8 mouse cellular contexts compared by ENCODE assay signal in the genomic region with DNA sequence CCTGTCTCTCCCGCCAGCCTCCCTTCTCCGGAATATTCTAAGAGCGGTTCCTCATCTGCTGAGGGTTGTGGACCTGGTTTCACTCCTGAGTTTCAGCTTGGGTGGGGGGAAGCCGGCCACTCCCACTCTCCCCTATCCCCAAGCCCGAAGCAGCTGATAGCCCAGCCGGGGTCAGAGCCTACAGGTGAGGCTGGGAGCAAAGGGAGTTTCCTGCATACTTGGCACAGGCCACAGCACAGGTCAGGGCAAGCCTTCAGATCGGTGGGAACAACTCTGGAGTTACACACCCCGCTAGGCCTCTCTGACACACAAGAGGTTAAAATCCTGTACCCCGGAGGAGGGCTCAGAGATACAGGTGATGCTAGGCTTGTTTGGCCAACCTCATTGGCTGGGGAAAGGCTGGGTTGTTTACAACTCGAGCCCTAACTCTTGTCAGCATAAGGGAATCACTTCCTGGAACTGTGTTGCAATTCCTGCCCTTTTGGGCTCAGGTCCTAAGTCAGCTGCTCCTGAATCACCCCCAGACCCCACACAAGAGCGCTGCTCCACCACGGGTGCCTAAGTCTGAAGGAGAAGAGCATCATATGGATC. TPM values are rescaled to one million over a fixed set of nuclear protein-coding genes. Genes with fewer than 3 reads are reported as not detected.
DNase-seq lines count a peak whose midpoint lies in the region; ATAC-seq and TF ChIP-seq lines count a peak whose summit lies in the region.

No protein-coding gene starts in this region.

- peaks cover 52% of the 10 kb centered on the region for H3K79me2 ChIP-seq in myocyte (ENCODE audit: control insufficient read depth, insufficient read depth)

- no peaks in the 10 kb centered on the region for H3K27me3 ChIP-seq in forebrain, embryonic 13.5 days
- H3K27me3 ChIP-seq in limb, embryonic 13.5 days, result no peaks in the 10 kb centered on the region
- H3K27me3 ChIP-seq in myocyte (ENCODE audit: control insufficient read depth, insufficient read depth, insufficient read length), result no peaks in the 10 kb centered on the region

- H3K4me2 ChIP-seq in forebrain, embryonic 13.5 days, result peak overlapping the region; percentile 74
- peak overlapping the region; percentile 96 for H3K4me2 ChIP-seq in limb, embryonic 13.5 days (replicated peaks)
- H3K4me2 ChIP-seq in myocyte (ENCODE audit: low read depth), result peak overlapping the region; percentile 85

- H3ac ChIP-seq in myocyte (ENCODE audit: control insufficient read depth, insufficient read length), result no peak overlapping the region

- H3K9me3 ChIP-seq in forebrain, embryonic 13.5 days (replicated peaks), result no peaks in the 10 kb centered on the region
- no peaks in the 10 kb centered on the region for H3K9me3 ChIP-seq in limb, embryonic 13.5 days

- peaks cover 51% of the 10 kb centered on the region for H3K4me1 ChIP-seq in forebrain, embryonic 13.5 days
- peaks cover 47% of the 10 kb centered on the region for H3K4me1 ChIP-seq in limb, embryonic 13.5 days

- peak overlapping the region; percentile 55 for H3K4me3 ChIP-seq in forebrain, embryonic 13.5 days
- peak overlapping the region; percentile 95 for H3K4me3 ChIP-seq in limb, embryonic 13.5 days
- H3K4me3 ChIP-seq in myocyte, result peak overlapping the region; percentile 90

- H3K27ac ChIP-seq in forebrain, embryonic 13.5 days, result peak overlapping the region; percentile 92; the same call in 1 of the 2 replicates
- peak overlapping the region; percentile 98; the same call in 1 of the 2 replicates for H3K27ac ChIP-seq in limb, embryonic 13.5 days

- no peak for ATAC-seq in forebrain, embryonic 13.5 days
- ATAC-seq in limb, embryonic 13.5 days (ENCODE audit: low FRiP score, low read depth), result no peak
- no peak for ATAC-seq in frontal cortex, adult (ENCODE audit: low TSS enrichment)

- no peak for TF ChIP-seq POLR2A in myocyte (IDR thresholded peaks at IDR 0.05; ENCODE audit: insufficient read length, low read depth)

- H3K36me3 ChIP-seq in forebrain, embryonic 13.5 days (ENCODE audit: poor library complexity, severe bottlenecking), result peaks cover 37% of the 10 kb centered on the region
- peaks cover 50% of the 10 kb centered on the region for H3K36me3 ChIP-seq in limb, embryonic 13.5 days
- H3K36me3 ChIP-seq in myocyte (ENCODE audit: control insufficient read depth, insufficient read depth), result peaks cover 6% of the 10 kb centered on the region

- H3K9ac ChIP-seq in forebrain, embryonic 13.5 days, result peak overlapping the region; percentile 86
- peak overlapping the region; percentile 99 for H3K9ac ChIP-seq in limb, embryonic 13.5 days

- WGBS in forebrain, embryonic 13.5 days, result 71% methylated on average over 12 of the region's 12 CpGs
- WGBS in limb, embryonic 13.5 days, result 52% methylated on average over 12 of the region's 12 CpGs

- intact Hi-C loops in heart, postnatal 25 days (cut with DNase I), result no loop called here

- peak; percentile 50 to 54 for DNase-seq in heart, adult 18-20 months
- DNase-seq in heart, postnatal 25 days (ENCODE audit: low spot score), result no peak
- DNase-seq in layer of hippocampus, adult 8-10 months (ENCODE audit: low spot score in 2 of 2), result no peak
- DNase-seq in embryo, embryonic 10.5 days (ENCODE audit: low spot score), result no peak

TF ChIP-seq in myocyte, 11 proteins besides CTCF, POLR2A, EP300 and RAD21:
- TF ChIP-seq USF1 (IDR thresholded peaks at IDR 0.05; ENCODE audit: low read depth) (no peak), CEBPB (IDR thresholded peaks at IDR 0.05; ENCODE audit: insufficient read depth, poor library complexity, severe bottlenecking) (0 out of 2 replicates have a peak, but pooled peaks have one; percentile 32), REST (IDR thresholded peaks at IDR 0.05; ENCODE audit: insufficient read depth, insufficient read length) (no peak)

RNA-seq across cellular contexts. Expression of a gene that starts 2.6 kb away (rescaled TPM):
- 10 to 100 TPM; 12.4 to 15.3 TPM for total RNA-seq in heart, adult 18-20 months (2021)
- total RNA-seq in heart, postnatal 25 days (2021), result 10 to 100 TPM; 16.5 to 23.6 TPM
- polyA plus RNA-seq in forebrain, embryonic 13.5 days (2015; fragmentation: Nextera tagmentation; extraction: Ambion mirVana), result 54.5 and 57.3 TPM in 2 replicates
- 198 and 204 TPM in 2 replicates for polyA plus RNA-seq in limb, embryonic 13.5 days (2015; fragmentation: Nextera tagmentation; extraction: Ambion mirVana)
- 108 TPM for polyA plus RNA-seq in myocyte (2012; fragmentation: generic; extraction: Trizol)
- 10 to 100 TPM; 10.3 to 16.0 (median 13.4) TPM for total RNA-seq in layer of hippocampus, adult 8-10 months (2022)

RNA-seq across cellular contexts. Expression of a gene that starts 7.3 kb away (rescaled TPM):
- 100 to 1,000 TPM; 122 to 150 TPM for total RNA-seq in heart, adult 18-20 months (2021)
- total RNA-seq in heart, postnatal 25 days (2021), result 100 to 1,000 TPM; 114 to 121 TPM
- 270 and 310 TPM in 2 replicates for polyA plus RNA-seq in forebrain, embryonic 13.5 days (2015; fragmentation: Nextera tagmentation; extraction: Ambion mirVana)
- 224 and 233 TPM in 2 replicates for polyA plus RNA-seq in limb, embryonic 13.5 days (2015; fragmentation: Nextera tagmentation; extraction: Ambion mirVana)
- polyA plus RNA-seq in myocyte (2012; fragmentation: generic; extraction: Trizol), result 483 TPM
- total RNA-seq in layer of hippocampus, adult 8-10 months (2022), result 100 to 1,000 TPM in 2 of 4 experiments, 10 to 100 TPM in 2; 88.3 to 116 (median 96.6) TPM

RNA-seq across cellular contexts. Expression of a gene that starts 16.5 kb away (rescaled TPM):
- 1 to 10 TPM; 4.8 to 6.5 TPM for total RNA-seq in heart, adult 18-20 months (2021)
- total RNA-seq in heart, postnatal 25 days (2021), result 1 to 10 TPM; 7.7 to 7.9 TPM
- 5.6 and 6.1 TPM in 2 replicates for polyA plus RNA-seq in forebrain, embryonic 13.5 days (2015; fragmentation: Nextera tagmentation; extraction: Ambion mirVana)
- 5.1 and 6.1 TPM in 2 replicates for polyA plus RNA-seq in limb, embryonic 13.5 days (2015; fragmentation: Nextera tagmentation; extraction: Ambion mirVana)
- polyA plus RNA-seq in myocyte (2012; fragmentation: generic; extraction: Trizol), result 6.8 TPM
- total RNA-seq in layer of hippocampus, adult 8-10 months (2022), result 1 to 10 TPM; 2.0 to 6.5 (median 3.3) TPM

RNA-seq across cellular contexts. Expression of a gene that starts 29.9 kb away (rescaled TPM):
- total RNA-seq in heart, adult 18-20 months (2021), result 10 to 100 TPM; 40.0 to 47.8 TPM
- 10 to 100 TPM; 53.9 to 59.8 TPM for total RNA-seq in heart, postnatal 25 days (2021)
- polyA plus RNA-seq in forebrain, embryonic 13.5 days (2015; fragmentation: Nextera tagmentation; extraction: Ambion mirVana), result 19.9 and 24.4 TPM in 2 replicates
- 31.0 and 34.4 TPM in 2 replicates for polyA plus RNA-seq in limb, embryonic 13.5 days (2015; fragmentation: Nextera tagmentation; extraction: Ambion mirVana)
- 81.8 TPM for polyA plus RNA-seq in myocyte (2012; fragmentation: generic; extraction: Trizol)
- 10 to 100 TPM; 32.0 to 44.8 (median 36.7) TPM for total RNA-seq in layer of hippocampus, adult 8-10 months (2022)

RNA-seq across cellular contexts. Expression of a gene that starts 41.9 kb away (rescaled TPM):
- not detected for total RNA-seq in heart, adult 18-20 months (2021)
- not detected for total RNA-seq in heart, postnatal 25 days (2021)
- polyA plus RNA-seq in forebrain, embryonic 13.5 days (2015; fragmentation: Nextera tagmentation; extraction: Ambion mirVana), result 24.2 and 24.4 TPM in 2 replicates
- polyA plus RNA-seq in limb, embryonic 13.5 days (2015; fragmentation: Nextera tagmentation; extraction: Ambion mirVana), result 2.8 and 3.2 TPM in 2 replicates
- polyA plus RNA-seq in myocyte (2012; fragmentation: generic; extraction: Trizol), result 0.20 TPM
- 10 to 100 TPM; 15.7 to 25.1 (median 18.7) TPM for total RNA-seq in layer of hippocampus, adult 8-10 months (2022)

Comparison
In these comparisons a context has a peak if more than half of its experiments do, and no peak if none do; other contexts are left out.
1. DNase-seq: peak in heart, adult 18-20 months (2 of 2); none in heart, postnatal 25 days (single experiment), layer of hippocampus, adult 8-10 months (0 of 2) and embryo, embryonic 10.5 days (single experiment).
2. Peak in every context shown above with its lines, with median percentiles within 50 percentile points of each other: H3K4me2 ChIP-seq and H3K4me3 ChIP-seq.